Mouse (Mus musculus): ENCODE measurements at regions not wholly inside any gene's neighbourhood (a gene's known extent, or its start where the extent isn't known, plus 50 kb on each side); places are given as distances from the start of the nearest gene placed in this dataset.

DNA sequence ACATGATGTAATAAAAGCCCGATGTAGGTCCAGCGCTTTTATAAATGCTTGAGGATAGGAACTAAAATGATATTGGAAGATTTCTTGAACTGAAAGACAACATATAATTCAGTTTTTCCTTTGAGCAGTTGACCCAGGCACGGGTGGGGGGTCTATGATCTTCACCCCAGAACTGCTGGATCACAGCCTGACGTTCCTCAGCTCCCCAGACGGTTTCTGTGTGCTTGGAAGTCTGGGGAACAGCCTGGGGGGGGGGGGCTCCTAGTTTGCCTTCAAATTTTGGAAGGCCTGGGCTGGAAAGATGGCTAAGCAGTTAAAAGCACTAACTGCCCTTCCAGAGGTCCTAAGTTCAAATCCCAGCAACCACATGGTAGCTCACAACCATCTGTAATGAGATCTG lies 96.3 kb upstream of the Oxgr1 start:
- TF ChIP-seq EP300 (IDR thresholded peaks at IDR 0.05; ENCODE audit: insufficient read depth, low read depth, low read length) (no peak), CTCF (IDR thresholded peaks at IDR 0.05; ENCODE audit: low read depth, low read length) (no peak)
